Mouse (Mus musculus): ENCODE measurements around the gene Vmn2r104. TPM values are rescaled to one million over a fixed set of nuclear protein-coding genes. Genes with fewer than 3 reads are reported as not detected.

Vmn2r104 gene
- not detected in 2 replicates for polyA plus RNA-seq (2012; rRNA removed)

GRCm38 (mm10) chr17:20048236-20048635 lies at the start of gene Vmn2r104:
Gene Vmn2r104 (minus strand): TSS chr17:20048336.
- Histone ChIP-seq H3K4me1 (ENCODE audit: control insufficient read depth, insufficient read depth, low read length) (no peaks in the 10 kb centered on the region), H3K27ac (ENCODE audit: insufficient read depth, low read length) (no peak within 1 kb of the TSS), H3K4me3 (ENCODE audit: insufficient read depth, low read length) (no peak within 1 kb of the TSS)
- TF ChIP-seq POLR2A (IDR thresholded peaks at IDR 0.05; ENCODE audit: extremely low read depth, insufficient read depth, low read length): no peak
- TF ChIP-seq CTCF (IDR thresholded peaks at IDR 0.05; ENCODE audit: extremely low read depth, insufficient read depth, low read length): no peak

DNA sequence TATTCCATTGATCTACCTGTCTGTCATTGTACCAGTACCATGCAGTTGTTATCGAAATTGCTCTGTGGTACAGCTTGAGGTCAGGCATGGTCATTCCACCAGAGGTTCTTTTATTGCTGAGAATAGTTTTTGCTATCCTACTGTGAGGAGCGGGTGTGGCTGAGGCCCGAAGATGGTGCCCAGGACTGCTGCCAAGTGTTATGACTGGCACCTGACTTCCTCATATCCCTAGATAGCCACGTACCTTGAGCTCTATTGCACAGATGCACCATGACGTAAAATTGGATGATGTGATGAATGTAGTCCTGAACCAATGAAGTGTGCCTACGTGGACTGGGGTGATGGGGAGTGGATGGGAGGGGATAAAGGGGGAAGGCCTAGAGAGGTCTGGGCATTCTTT lies 26.0 kb upstream of the Vmn2r104 start:
- Histone ChIP-seq H3K4me3 (ENCODE audit: insufficient read depth, low read length) (no peak overlapping the region), H3K27ac (ENCODE audit: insufficient read depth, low read length) (no peak overlapping the region), H3K4me1 (ENCODE audit: control insufficient read depth, insufficient read depth, low read length) (no peaks in the 10 kb centered on the region)
- TF ChIP-seq CTCF (IDR thresholded peaks at IDR 0.05; ENCODE audit: extremely low read depth, insufficient read depth, low read length) (no peak), POLR2A (IDR thresholded peaks at IDR 0.05; ENCODE audit: extremely low read depth, insufficient read depth, low read length) (no peak)

GRCm38 (mm10) chr17:20071656-20072396 lies 23.7 kb upstream of the Vmn2r104 start:
- no peaks in the 10 kb centered on the region for H3K4me1 ChIP-seq (ENCODE audit: control insufficient read depth, insufficient read depth, low read length)
- no peak overlapping the region for H3K27ac ChIP-seq (ENCODE audit: insufficient read depth, low read length)
- H3K4me3 ChIP-seq (ENCODE audit: insufficient read depth, low read length): no peak overlapping the region
- TF ChIP-seq CTCF (IDR thresholded peaks at IDR 0.05; ENCODE audit: extremely low read depth, insufficient read depth, low read length): no peak
- TF ChIP-seq POLR2A (IDR thresholded peaks at IDR 0.05; ENCODE audit: extremely low read depth, insufficient read depth, low read length): no peak

Other genes with a start within 250 kb of the Vmn2r104 start
- not detected in 2 replicates for gene Fpr-rs7, start 65.9 kb upstream of the Vmn2r104 start, polyA plus RNA-seq (2012; rRNA removed)
- gene Fpr-rs6, start 134.8 kb upstream of the Vmn2r104 start, polyA plus RNA-seq (2012; rRNA removed): not detected in 2 replicates
- not detected in 2 replicates for gene Vmn2r105, start 186.7 kb upstream of the Vmn2r104 start, polyA plus RNA-seq (2012; rRNA removed)
- gene Vmn2r106, start 237.2 kb upstream of the Vmn2r104 start, polyA plus RNA-seq (2012; rRNA removed): not detected in 2 replicates

Measured in cortical plate, adult 2 months (tissue).